8 mouse cellular contexts compared by ENCODE assay signal in the genomic region with DNA sequence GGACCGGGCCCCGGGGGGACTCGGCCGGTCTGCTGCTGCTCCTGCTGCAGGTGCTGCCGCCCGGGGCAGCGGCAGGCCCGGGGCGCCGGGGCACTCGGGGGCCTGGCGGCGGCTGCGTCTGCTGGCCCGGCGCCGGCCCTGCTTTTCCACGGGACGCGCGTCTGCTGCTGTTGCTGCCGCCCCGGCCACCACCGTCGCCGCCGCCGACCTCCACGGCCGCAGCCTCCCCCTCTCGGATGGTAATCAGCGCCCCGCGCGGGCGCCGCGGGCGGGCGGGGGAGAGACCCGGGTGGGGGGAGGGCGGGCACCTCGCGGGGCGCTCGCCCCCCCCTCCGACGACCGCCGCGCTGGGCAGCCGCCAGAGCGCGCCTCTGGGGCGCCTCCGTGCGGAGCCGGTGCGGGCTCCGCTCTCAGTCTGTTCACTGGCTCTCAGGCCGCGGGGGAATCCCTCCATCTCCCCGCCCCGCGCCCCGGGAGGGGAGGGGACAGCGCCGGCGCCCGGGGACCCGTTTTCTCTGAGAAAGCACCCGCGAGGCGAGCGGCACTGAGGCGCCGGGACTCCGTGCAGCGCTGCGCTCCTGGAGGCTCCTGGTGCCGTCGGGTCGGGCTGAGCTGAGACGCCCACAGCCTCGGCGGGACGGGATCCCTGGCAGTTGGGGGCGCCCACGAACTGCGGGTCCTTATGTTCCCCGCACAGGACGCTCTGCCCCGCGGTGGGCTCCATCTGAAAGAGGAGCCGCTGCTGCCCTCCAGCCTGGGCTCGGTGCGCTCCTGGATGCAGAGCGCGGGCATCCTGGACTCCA. TPM values are rescaled to one million over a fixed set of nuclear protein-coding genes. Genes with fewer than 3 reads are reported as not detected.
DNase-seq lines count a peak whose midpoint lies in the region; ATAC-seq and TF ChIP-seq lines count a peak whose summit lies in the region.

No protein-coding gene starts in this region.

- WGBS in intestine, postnatal 0 days: under 1% methylated on average over 45 of the region's 99 CpGs
- under 1% methylated on average over 59 of the region's 99 CpGs for WGBS in lung, embryonic 14.5 days

- H3K4me1 ChIP-seq in intestine, postnatal 0 days (replicated peaks; ENCODE audit: control insufficient read depth, insufficient read depth, low read length): no peaks in the 10 kb centered on the region
- H3K4me1 ChIP-seq in lung, embryonic 14.5 days (ENCODE audit: insufficient read depth): peaks cover 4% of the 10 kb centered on the region; the same call in 1 of the 2 replicates

- TF ChIP-seq CTCF in layer of hippocampus, adult 2 months (conservative IDR thresholded peaks at IDR 0.05): peak; percentile 48
- 0 out of 2 replicates have a peak, but pooled peaks have one; percentile 8 for TF ChIP-seq CTCF in intestine, postnatal 0 days (IDR thresholded peaks at IDR 0.05; ENCODE audit: low read depth)
- peak; percentile 13; the same call in 1 of the 2 replicates for TF ChIP-seq CTCF in lung, embryonic 14.5 days (IDR thresholded peaks at IDR 0.05; ENCODE audit: low read depth)

- H3K27me3 ChIP-seq in intestine, postnatal 0 days (replicated peaks; ENCODE audit: control insufficient read depth, insufficient read depth, low read length): peaks cover 44% of the 10 kb centered on the region
- H3K27me3 ChIP-seq in lung, embryonic 14.5 days (ENCODE audit: insufficient read depth, low read length): peaks cover 24% of the 10 kb centered on the region

- peak overlapping the region; percentile 64 for H3K4me3 ChIP-seq in layer of hippocampus, adult 2 months
- peak overlapping the region; percentile 74 for H3K4me3 ChIP-seq in intestine, postnatal 0 days (ENCODE audit: low read depth, low read length)
- peak overlapping the region; percentile 71 for H3K4me3 ChIP-seq in lung, embryonic 14.5 days (ENCODE audit: low read depth, low read length)

- intact Hi-C loops in gastrocnemius, postnatal 14 days (cut with DNase I; ENCODE audit: low total_unique reads): loop anchor here (5.0 kb wide), 1 partner anchor 67 kb away; no protein-coding TSS in a partner anchor

- peak overlapping the region; percentile 95 for H3K4me2 ChIP-seq in intestine, postnatal 0 days (replicated peaks; ENCODE audit: low read depth)
- peak overlapping the region; percentile 76 for H3K4me2 ChIP-seq in lung, embryonic 14.5 days

- H3K9me3 ChIP-seq in intestine, postnatal 0 days (ENCODE audit: control insufficient read depth): no peaks in the 10 kb centered on the region
- no peaks in the 10 kb centered on the region for H3K9me3 ChIP-seq in lung, embryonic 14.5 days (ENCODE audit: low read depth, low read length)

- H3K9ac ChIP-seq in intestine, postnatal 0 days (ENCODE audit: low read depth, low read length): peak overlapping the region; percentile 57
- peak overlapping the region; percentile 71 for H3K9ac ChIP-seq in lung, embryonic 14.5 days

- peak; percentile 23; the same call in 1 of the 2 replicates for ATAC-seq in intestine, postnatal 0 days
- ATAC-seq in lung, embryonic 14.5 days (ENCODE audit: insufficient read depth): peak; percentile 50
- no peak for ATAC-seq in granulocyte monocyte progenitor cell, adult 5-6 weeks (replicated peaks; ENCODE audit: poor library complexity, severe bottlenecking)

- peak overlapping the region; percentile 77 for H3K27ac ChIP-seq in layer of hippocampus, adult 2 months
- H3K27ac ChIP-seq in intestine, postnatal 0 days (ENCODE audit: low read depth, low read length): peak overlapping the region; percentile 46
- peak overlapping the region; percentile 50; the same call in 1 of the 2 replicates for H3K27ac ChIP-seq in lung, embryonic 14.5 days (ENCODE audit: low read depth)

- peak; percentile 32 to 47 for DNase-seq in layer of hippocampus, adult 2 months (ENCODE audit: low spot score in 2 of 2)
- DNase-seq in layer of hippocampus, adult 9-10 months (ENCODE audit: low spot score): no peak
- peak; percentile 34 for DNase-seq in brain, embryonic 18.5 days (ENCODE audit: low read depth, low spot score)
- peak; percentile 51 for DNase-seq in gastrocnemius, postnatal 14 days
- peak; percentile 76 for DNase-seq in lung, embryonic 14.5 days
- DNase-seq in ovary, postnatal 36 days (ENCODE audit: low spot score): peak; percentile 66

- H3K36me3 ChIP-seq in intestine, postnatal 0 days (ENCODE audit: control insufficient read depth, insufficient read depth): no peaks in the 10 kb centered on the region
- H3K36me3 ChIP-seq in lung, embryonic 14.5 days (ENCODE audit: insufficient read depth): peaks cover 4% of the 10 kb centered on the region; the same call in 1 of the 2 replicates

RNA-seq across cellular contexts. Expression of gene Ebf4, which starts 0.6 kb away (rescaled TPM):
- 10 to 100 TPM; 11.3 to 11.8 TPM for total RNA-seq in layer of hippocampus, adult 2 months (2021)
- total RNA-seq in gastrocnemius, postnatal 14 days (2021): under 1 TPM; 0.66 to 0.73 TPM
- polyA plus RNA-seq in intestine, postnatal 0 days (2015; fragmentation: Nextera tagmentation; extraction: Ambion mirVana): 0.85 and 0.86 TPM in 2 replicates
- polyA plus RNA-seq in lung, embryonic 14.5 days (2014; fragmentation: Nextera tagmentation; extraction: Ambion mirVana): 1.9 and 2.3 TPM in 2 replicates
- total RNA-seq in granulocyte monocyte progenitor cell, adult 5-6 weeks (2014; fragmentation: Nextera tagmentation): not detected in 2 replicates
- total RNA-seq in granulocyte monocyte progenitor cell, adult 5-6 weeks (2017): not detected in 2 replicates

RNA-seq across cellular contexts. Expression of gene Idh3b, which starts 11.2 kb away (rescaled TPM):
- total RNA-seq in layer of hippocampus, adult 2 months (2021): 100 to 1,000 TPM; 314 to 335 TPM
- 100 to 1,000 TPM; 402 to 460 TPM for total RNA-seq in gastrocnemius, postnatal 14 days (2021)
- polyA plus RNA-seq in intestine, postnatal 0 days (2015; fragmentation: Nextera tagmentation; extraction: Ambion mirVana): 142 and 148 TPM in 2 replicates
- 136 and 151 TPM in 2 replicates for polyA plus RNA-seq in lung, embryonic 14.5 days (2014; fragmentation: Nextera tagmentation; extraction: Ambion mirVana)
- 130 and 165 TPM in 2 replicates for total RNA-seq in granulocyte monocyte progenitor cell, adult 5-6 weeks (2014; fragmentation: Nextera tagmentation)
- total RNA-seq in granulocyte monocyte progenitor cell, adult 5-6 weeks (2017): 116 and 121 TPM in 2 replicates

RNA-seq across cellular contexts. Expression of gene Nop56, which starts 21.3 kb away (rescaled TPM):
- 100 to 1,000 TPM; 146 to 167 TPM for total RNA-seq in layer of hippocampus, adult 2 months (2021)
- total RNA-seq in gastrocnemius, postnatal 14 days (2021): 10 to 100 TPM; 37.1 to 37.4 TPM
- polyA plus RNA-seq in intestine, postnatal 0 days (2015; fragmentation: Nextera tagmentation; extraction: Ambion mirVana): 66.5 and 75.1 TPM in 2 replicates
- polyA plus RNA-seq in lung, embryonic 14.5 days (2014; fragmentation: Nextera tagmentation; extraction: Ambion mirVana): 303 and 318 TPM in 2 replicates
- total RNA-seq in granulocyte monocyte progenitor cell, adult 5-6 weeks (2014; fragmentation: Nextera tagmentation): 501 and 575 TPM in 2 replicates
- 468 and 587 TPM in 2 replicates for total RNA-seq in granulocyte monocyte progenitor cell, adult 5-6 weeks (2017)

Comparison
In these comparisons a context has a peak if more than half of its experiments do, and no peak if none do; other contexts are left out.
1. RNA of gene Ebf4, which starts 0.6 kb away (total RNA-seq): 11.3 to 11.8 TPM in layer of hippocampus, adult 2 months; 0.66 to 0.73 TPM in gastrocnemius, postnatal 14 days and not detected in granulocyte monocyte progenitor cell, adult 5-6 weeks; every median in the first group is over 4 times any median in the second.
2. Peak in every context shown above with its lines, with median percentiles within 50 percentile points of each other: H3K27ac ChIP-seq, H3K4me3 ChIP-seq and CTCF ChIP-seq.